Mouse (Mus musculus): ENCODE measurements at regions not wholly inside any gene's neighbourhood (a gene's known extent, or its start where the extent isn't known, plus 50 kb on each side); places are given as distances from the start of the nearest gene placed in this dataset.

DNA sequence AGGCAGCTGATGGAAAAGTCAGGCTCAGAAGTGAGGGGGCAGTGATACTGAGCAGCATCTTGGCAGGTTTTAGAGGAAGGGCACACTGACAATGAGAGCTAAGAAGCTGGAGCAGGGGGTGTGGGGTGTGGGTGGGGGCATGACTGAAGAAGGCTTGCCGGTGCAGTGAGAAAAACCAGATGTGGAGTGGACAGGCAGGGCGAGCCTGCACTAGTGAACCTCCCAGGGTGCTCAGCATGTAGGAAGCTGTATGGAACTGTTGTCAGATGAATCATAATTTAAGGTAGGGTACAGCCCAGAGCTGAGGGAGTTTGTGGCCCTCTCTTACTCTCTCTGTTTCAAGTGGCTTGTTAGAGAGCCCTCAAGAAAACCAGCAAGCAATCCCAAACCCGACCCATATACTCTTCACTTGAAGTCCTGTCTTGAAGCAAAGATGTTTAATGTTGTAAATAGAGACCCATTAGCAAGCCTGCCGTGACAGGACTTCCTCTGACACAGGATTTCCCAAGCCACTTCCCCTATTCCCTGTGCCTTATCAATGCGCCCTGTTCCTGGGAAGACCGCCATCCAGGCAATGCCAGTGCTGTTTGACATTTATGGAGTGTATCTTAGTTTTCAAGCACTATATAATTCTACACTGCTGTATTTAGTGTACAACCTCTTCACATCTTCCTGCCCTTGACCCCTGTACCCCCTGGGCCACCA is 90.4 kb upstream of the Npvf start:
- TF ChIP-seq POLR2A (IDR thresholded peaks at IDR 0.05; ENCODE audit: borderline replicate concordance, extremely low read depth, low read depth, low read length) (no peak), CTCF (IDR thresholded peaks at IDR 0.05; ENCODE audit: insufficient read depth, low read length) (no peak)

Data from lung, adult 2 months (tissue).